Mouse (Mus musculus) cerebellum, adult 11 months (tissue): ENCODE data around the gene Ldb3.
A peak's percentile ranks its signal among the peaks of the same experiment; 100 is the strongest.

Experiments
- DNase-seq: peaks from one replicate; pipeline ENCODE4 v3.0.0; 2022

Ldb3 gene

GRCm38 (mm10) chr14:34588498-34588897, at the start of gene Ldb3:
TSS of gene Ldb3 (minus strand) at chr14:34588682.
- DNase-seq = no peak

- DNase-seq = no peak
Measured at GRCm38 (mm10) chr14:34635721-34636120, 47.2 kb upstream of the Ldb3 start.

DNA sequence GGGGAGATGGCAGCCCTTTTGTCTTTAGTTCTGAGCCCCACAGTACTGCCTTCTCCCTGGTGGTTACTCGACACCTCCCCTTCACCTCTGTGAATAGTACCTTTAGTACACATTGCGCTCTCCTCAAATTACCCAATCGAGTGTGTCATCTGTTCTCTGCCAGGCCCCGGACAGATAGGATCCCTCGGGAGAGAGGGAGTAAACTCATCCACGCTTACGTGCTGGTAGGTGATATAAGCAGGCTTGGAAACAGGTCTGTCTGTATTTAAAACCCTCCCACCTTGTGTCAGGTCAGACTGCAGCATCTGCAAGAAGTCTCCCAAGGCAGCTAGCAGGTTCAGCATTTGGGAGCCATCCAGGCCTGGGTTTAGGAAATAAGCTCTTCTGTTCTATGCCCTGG, 46.7 kb upstream of the Ldb3 start:
- DNase-seq = no peak

GRCm38 (mm10) chr14:34632722-34633448, 44.4 kb upstream of the Ldb3 start:
- DNase-seq = no peak

DNA sequence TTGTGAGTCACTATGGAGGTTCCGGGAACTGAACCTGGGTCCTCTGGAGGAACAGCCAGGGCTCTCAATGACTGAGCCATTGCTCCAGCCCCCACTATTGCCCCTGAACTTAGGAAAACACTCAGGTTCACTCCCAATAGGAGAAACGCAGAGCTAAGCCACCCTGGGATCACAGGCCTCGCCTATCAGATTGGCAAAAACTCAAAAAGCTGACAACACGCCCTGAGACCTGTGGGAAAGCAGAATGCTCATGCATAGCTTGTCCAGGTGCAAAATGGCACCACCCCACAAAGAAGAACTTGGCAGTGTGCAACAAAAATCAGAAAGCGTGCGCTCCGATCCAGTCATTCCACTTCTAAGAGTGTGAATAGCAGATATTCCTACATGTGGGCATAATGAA, 38.3 kb upstream of the Ldb3 start:
- no peak for DNase-seq

DNA sequence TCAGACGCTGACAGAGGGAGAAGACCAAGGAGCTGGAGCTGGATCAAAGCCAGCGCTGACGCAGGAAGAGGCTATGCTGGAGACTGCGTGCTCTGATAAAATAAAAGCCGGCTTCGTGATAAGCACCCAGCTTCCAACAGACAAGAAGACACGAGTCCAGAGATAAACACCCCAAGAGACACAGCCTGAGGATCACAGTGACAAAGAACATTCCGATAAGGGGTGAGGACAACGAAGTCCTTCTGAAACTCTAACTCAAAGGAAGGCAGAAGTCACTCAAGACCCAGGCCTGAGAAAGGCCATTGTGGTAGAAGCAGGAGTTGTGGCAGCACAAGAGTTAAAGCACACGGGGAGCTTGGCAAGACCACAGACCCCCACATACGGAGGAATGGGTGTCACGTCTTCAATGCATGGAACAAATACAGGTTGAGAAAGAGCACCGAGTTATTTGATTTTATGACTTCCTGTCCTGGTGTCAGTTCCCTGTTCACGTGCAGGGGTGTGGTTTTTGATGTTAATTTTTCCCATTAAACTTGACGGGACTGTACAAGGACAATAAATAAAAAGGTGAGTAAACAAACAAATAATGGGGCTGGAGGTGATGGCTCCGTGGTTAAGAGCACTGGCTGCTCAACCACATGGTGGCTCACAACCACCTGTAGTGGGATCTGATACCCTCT, 35.2 kb upstream of the Ldb3 start:
- no peak for DNase-seq

DNA sequence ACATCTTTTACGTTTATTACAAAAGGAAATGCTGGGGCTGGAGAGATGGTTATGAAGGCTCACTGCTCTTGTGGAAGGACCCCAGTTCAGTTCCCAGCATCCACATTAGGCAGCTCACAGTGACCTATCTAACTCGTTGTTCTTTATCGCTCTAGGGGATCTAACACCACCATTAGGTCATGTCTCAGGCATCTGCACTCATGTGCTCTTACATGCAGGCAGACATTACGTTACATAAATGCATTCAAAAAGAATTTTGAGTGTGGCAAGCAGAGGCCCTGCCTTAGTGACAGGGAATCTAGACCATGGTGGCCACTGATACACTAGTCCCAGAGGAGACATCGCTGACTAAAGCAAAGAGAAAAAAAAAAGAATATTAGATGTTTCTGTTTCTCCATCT, 34.6 kb upstream of the Ldb3 start:
- DNase-seq = no peak

- peak; percentile 11 for DNase-seq
Measured at GRCm38 (mm10) chr14:34620611-34621376, 32.3 kb upstream of the Ldb3 start.

GRCm38 (mm10) chr14:34618808-34619207, 30.3 kb upstream of the Ldb3 start:
- DNase-seq = no peak

DNA sequence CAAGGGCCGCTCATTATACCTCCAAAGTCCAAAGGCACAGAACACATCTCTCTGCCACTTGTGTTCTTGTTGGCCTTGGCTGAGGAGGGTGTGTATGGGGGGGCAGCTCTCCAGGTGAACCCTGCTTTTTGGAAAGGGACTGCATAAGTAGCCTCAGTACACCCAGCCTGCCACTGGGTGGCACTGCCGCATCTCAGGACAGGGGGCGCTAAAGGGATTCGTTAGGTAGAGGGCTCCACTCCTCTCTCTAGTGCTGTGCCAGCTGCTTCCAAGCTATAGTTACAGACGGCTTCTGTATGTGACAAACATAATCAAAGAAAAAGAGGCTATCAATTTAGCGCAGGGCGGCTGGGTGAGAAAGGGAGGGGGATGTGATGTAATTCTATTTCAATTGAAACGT, 28.3 kb upstream of the Ldb3 start:
- DNase-seq = peak; percentile 70

DNA sequence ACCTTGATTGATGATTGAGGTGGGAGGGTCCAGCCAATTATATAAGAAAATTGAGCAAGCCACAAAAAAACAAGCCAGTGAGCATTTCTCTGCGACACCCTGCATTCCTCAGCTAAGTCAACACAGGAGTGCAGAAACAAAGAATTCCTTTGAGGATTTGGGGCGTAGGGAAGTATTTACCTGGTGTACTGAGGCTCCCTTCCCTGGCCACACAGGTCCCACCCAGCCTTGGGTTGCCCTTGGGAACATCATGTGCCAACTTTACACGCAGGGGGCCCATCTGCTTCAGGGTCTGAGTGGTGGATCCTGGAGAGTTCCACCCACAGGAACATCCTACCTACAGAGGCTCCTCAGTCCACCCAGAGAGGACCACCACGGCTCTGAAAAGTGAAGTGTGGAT, 27.1 kb upstream of the Ldb3 start:
- DNase-seq = no peak

- no peak for DNase-seq
Measured at GRCm38 (mm10) chr14:34615082-34615481, 26.6 kb upstream of the Ldb3 start.

DNA sequence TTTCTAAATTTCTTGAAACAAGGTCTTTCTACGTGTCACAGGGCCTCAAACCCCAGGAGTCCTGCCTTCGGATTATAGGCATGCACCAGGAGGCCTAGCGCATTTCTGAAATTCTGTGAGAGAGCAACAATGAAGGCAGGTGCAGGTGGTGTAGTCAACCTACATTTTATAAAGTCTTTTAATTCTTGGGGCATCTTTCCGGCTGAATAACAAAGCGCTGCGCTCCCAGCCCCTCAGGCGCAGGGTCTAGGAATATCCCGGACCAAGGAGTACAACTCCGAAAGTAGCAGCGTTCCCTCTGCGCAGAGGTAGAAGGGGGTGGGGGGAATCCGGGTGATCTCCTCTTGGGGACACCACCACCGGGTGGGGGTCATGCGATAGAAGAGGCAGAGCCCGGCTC, 26.1 kb upstream of the Ldb3 start:
- no peak for DNase-seq

DNA sequence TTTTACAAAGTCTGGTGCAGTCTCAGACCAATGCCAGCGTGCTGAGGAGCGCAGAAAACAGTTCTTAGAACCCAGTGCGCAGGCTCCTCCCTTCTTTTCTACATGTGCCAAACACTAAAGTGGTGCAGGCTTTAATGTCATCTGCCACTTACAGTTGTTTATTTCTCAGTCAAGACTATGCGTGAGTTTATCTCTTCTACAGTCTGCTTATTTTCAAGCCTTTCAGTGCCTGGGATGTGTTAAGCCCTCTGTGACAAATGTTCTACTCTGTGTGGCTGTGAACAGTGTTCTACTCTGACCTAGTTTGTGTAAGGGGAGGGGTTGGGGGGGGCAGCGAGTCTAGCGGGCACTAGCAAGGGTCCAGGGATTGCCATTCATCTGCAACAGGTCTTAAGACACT, 25.0 kb upstream of the Ldb3 start:
- no peak for DNase-seq

DNA sequence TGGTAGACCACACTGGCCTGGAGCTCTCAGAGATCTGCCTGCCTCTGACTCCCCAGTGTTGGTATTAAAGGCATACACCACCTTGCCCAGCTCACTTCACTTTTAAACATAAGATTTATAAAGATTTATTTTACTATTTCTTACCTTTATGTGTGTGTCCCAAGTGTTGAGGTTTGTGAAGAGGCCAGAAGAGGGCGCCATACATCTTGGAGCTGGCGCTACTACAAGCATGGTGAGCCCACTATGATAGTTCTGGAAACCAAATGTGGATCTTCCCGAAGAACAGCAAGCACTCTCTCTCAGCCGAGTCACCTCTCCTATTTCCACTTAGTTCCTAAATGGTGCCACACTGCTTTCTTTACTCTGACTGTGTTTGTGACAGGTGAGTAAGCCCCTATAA, 23.7 kb upstream of the Ldb3 start:
- DNase-seq = no peak

DNA sequence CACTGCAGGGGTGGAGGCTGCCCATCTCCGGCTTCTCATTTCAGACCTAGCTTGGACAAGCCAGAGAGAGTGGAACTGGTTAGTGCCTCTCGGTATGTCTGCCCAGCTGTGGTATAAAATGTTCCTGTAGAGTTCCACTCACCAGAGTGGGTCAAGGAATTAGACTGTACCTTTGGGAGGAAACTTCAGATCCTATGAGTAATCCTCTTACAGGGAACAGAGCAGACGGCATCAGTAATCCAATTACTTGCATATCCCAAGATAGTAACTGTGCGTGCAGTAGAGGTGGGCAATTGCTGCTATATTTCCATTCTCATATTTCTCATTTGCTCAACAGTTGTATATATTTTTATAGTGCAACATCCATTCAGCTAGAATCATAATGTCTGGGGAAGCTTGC, 23.1 kb upstream of the Ldb3 start:
- DNase-seq = no peak

DNA sequence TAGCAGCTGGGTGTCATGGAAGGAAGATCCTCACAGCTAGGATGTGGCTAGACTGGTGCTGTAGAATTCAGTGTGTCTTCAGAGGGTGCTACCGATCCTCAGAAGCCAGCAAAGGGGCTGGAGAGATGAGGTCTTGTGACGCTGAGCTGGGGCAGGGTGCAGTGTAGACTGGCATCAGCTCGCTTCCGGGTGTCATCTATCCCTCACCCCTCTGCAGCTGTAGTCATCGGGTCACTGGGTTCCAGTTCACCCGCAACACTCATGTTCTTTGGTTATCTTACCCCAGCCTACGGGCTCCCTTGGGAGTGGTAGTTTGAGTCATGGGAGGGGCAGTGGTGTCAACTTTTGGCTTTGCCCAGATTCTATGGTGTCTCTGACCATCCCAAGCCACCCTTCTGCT, 13.4 kb upstream of the Ldb3 start:
- no peak for DNase-seq

DNA sequence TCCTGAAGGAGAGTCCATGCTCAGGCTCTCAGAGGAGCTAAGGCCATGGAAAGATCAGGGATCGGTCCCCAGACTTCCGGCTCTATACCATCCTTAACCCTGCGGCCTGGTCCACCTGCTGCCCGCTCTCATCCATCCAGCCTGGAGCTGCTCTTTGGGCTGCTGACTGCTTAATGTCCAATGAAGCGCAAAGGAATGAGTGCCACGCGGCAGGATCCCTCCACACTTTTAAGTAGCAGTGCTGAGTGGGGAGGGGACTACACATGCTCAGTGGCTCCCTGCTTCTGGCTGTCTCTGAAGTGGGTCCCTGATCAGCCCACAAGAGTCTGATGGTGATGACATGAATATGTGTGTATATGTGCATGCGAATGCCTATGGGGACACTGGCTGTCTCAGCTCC, 11.5 kb upstream of the Ldb3 start, which contains the start of gene Opn4:
Gene Opn4 (minus strand): TSS at position 202 of the 400 bp plus-strand sequence.
- no peak for DNase-seq

GRCm38 (mm10) chr14:34595596-34596255, 7.2 kb upstream of the Ldb3 start:
- no peak for DNase-seq

GRCm38 (mm10) chr14:34591741-34592535, 3.5 kb upstream of the Ldb3 start:
- no peak for DNase-seq

DNA sequence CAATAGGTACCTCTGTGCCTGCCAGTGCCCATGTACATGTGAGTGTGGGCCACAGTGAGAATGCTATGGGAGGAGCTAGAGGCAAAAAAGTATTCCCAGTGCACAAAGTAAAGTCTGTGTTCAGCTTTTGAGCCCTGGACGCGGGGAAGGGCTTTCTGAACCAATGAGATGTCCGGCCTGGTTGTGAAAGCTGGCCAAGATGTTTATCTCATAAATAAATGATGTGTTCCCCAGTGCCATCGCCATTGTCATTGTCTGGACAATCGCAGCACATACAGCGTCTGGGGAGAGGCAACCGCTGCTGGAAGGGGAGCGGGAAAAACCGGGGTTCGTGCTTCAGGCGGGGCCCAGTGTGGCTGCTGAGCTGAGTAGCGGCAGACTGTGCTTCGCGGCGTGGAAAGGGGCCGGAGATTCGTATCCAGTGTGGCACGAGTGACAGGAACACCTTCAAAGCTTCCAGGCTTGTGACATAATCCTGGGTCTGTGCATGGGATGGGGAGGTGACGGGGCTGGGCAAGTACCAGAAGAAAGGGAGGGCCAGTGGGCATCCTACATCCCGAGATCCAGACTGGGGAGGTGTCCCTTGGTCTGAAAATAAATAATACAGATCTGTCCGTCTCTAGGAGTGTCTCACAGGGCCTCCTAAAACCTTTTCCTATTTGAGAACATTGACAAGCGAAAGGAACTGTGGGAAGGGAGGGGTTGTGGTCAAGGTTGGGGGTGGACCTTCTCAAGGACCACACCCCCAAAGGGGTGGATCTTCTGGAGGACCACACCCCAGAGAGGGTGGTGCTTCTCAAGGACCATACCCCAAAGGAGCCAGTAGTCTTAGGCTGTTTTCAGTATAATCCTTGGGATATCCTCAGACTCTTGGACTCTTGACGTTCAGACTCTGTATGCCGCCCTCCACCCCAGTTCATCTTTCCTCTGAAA, 2.5 kb upstream of the Ldb3 start:
- no peak for DNase-seq
